Mouse (Mus musculus): ENCODE data around the gene Aff4.
"Not testable (repeated sequence)": the region's sequence is repeated elsewhere in the genome, so short reads cannot be mapped to it uniquely, and the experiment has no call there.

The Aff4 gene

GRCm38 (mm10) chr11:53341019-53341418 is 9.6 kb upstream of the Aff4 start:
- DNase-seq = not testable (repeated sequence)

DNA sequence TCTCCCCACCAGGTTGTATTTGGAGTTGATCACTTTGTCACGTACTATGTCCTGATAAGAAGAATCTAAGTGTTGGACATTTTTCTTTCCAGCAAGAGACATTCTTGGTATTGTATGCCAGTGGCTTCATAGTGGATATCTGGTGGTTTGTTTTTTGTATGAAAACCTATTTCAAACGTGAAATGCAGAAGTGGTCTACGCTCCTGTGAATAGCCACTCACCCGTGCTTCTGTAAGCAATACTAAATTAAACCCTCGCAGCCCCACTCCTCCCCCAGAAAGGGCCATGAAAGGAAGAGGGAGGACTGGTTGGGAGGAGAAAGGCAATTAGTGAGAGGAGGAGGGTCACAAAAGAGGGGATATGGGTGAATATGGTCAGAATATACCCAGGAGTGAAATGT is 7.9 kb upstream of the Aff4 start:
- no peak for DNase-seq

DNA sequence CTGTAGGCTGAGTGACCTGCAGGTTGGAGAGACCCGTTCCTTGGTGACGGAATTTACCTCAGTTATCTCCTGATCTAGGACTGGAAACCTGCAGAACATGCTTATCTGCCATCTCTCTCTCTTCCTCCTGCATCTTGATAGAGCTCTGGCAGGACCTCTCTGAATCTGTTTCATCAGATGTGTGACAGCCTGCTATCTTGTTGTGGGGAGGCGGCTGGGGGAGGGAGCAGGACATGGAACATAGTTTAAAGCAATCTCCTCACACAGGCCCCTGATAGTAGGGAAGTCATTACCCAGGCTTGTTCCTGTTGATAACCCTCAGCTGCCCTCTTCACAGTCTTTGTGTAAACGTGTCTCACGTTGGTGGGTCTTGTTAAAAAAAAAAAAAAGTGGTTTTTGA is 5.3 kb upstream of the Aff4 start:
- DNase-seq = no peak

GRCm38 (mm10) chr11:53345738-53346137 is 4.9 kb upstream of the Aff4 start:
- no peak for DNase-seq

DNA sequence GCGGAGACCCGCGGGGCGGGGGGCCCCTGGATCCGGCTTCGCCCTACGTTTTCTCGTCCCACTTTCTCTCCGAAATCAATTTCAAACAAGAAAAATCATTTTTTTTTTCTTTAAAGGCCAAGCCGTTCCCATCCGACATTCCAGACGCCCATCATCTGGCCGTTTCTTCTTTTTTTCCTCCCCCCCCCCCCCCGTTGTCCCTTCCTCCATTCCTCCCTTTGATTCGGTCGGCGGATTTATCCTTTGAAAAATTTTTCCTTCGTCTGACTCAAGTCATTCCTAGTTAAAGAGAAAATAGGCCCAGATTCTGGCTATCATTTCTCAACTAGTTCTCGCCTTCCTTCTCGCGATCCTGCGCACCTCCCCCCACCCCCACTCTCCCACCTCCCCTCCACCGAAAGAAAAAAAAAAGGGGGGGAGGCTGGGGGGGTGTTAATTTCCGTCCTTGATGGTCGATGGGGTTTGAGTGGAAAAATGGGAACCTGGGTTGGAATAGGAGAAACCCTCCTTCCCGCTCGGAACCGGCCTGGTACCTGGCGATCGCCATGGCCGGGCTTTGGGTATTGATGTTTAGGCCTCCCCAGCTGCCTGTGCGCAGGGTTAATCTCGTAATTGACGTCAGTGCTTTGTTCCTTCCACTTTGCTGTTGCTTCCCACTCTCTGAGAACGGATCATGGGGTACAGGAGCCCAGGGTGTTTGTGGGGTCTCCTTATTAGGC is 750 bp downstream of the Aff4 start:
- DNase-seq = peak; percentile 32 to 60

DNA sequence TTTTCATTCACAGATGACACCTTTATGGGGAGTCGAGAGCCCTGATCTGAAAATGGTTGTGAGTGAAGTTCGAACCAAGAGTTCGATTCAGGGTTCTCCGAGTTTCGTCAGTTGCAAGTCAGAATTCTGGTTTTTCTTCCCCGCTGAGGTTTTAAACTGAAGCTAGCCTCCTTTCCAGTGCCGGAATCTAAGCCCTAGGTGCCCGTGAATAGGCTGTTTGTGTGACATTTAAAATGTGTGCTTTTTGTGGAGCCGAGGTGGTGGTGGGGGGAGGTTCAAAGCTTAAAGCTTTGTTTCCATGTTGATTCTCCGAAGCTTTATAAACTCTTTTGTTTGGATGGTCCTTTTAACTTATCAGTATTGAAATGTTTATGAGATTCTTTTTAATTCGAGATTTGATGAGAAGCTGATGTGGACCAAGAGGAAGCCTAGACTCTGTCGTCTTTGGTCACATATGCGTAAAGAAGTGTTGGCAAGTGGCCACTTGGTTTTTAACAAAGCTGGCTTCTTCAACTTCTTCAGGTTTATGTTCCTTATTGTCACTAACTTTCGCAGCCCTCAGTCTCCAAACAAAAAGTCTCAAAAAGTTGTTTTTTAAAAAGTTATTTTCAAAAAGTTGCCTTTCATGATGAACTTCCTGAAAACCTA is 1.4 kb downstream of the Aff4 start:
- DNase-seq = peak in 1 of 2 experiments; percentile 19

DNA sequence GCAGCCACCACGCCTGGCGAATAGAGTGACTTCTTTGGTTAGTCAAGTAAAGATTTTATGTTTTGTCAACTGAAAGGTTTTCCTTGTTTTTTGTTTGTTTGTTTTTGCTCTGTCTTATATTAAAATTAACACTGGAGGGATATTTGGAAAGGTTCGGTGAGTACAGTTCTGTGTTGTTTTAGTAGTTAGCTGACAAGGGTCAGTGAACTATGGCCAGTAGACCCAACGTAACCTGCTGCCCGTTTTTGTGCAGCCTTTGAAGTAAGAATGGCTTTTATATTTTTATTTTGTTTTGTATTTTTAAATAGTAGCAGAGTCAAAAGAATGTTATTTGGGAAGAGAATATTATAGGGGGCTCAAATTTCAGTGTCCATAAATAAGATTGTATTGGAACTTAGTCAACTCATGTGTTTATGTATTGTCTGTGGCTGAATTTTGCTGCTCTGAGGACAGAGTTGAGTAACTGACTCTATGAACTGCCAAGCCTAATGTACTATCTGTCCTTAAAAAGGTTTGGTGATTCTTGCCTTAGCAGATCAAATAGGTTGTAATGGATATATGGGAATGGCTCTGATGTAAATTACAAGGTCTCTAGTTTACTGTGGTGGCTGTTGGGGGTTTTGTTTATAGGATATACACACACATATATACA is 8.0 kb downstream of the Aff4 start:
- no peak for DNase-seq

GRCm38 (mm10) chr11:53367032-53367431 is 16.4 kb downstream of the Aff4 start:
- DNase-seq = no peak

GRCm38 (mm10) chr11:53378918-53379317 is 28.3 kb downstream of the Aff4 start:
- no peak for DNase-seq

- DNase-seq = no peak
These were observed 33.3 kb downstream of the Aff4 start for GRCm38 (mm10) chr11:53383758-53384428.

GRCm38 (mm10) chr11:53393856-53394255 is 43.2 kb downstream of the Aff4 start:
- DNase-seq = no peak

- no peak for DNase-seq
These were observed 53.0 kb downstream of the Aff4 start for GRCm38 (mm10) chr11:53403638-53404037.

GRCm38 (mm10) chr11:53411738-53412137 is 61.1 kb downstream of the Aff4 start:
- DNase-seq = no peak

- DNase-seq = no peak
These were observed 63.2 kb downstream of the Aff4 start for GRCm38 (mm10) chr11:53413871-53414270.

DNA sequence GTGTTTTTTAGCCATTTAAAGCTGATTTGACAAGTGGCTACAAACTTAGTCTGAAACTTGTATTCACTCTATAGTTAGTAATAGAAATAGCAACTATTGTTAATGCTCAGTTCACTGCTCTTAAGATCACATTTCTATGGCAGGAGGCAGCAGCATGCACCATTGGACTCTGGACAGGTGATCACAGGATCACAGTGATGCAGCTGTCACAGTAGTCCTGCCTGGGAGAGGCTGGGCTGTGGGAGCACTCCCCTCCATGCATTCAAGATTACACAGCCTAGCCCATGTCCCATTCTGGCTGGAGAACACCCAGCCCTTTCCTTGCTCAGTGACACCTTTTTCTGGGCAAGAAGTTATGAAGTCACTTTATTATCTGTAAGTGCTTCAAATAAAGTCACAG is 67.4 kb downstream of the Aff4 start:
- no peak for DNase-seq

- no peak for DNase-seq
These were observed 72.4 kb downstream of the Aff4 start, which contains the start of gene Leap2 for GRCm38 (mm10) chr11:53423036-53423435. TSS of gene Leap2 (minus strand) at chr11:53423170.

DNA sequence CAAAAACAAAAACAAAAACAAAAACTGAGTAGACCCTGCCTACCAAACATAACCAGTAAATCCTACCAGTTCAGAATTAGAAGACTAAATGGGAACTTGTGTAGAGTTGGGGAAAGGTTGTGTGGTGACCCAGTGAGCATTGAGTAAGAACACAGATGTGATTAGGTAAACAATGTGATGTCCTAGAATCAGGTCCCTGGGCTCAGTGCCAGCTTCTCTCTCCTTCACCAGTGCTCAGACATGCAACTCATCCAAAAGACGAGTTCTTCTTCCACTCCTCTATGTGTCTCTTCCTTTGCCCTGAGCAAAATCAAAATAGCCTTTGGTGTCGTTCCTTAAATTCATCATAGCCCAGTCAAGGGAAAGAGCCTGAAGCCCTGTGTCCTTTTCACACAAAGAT is 74.2 kb downstream of the Aff4 start:
- DNase-seq = peak in 1 of 2 experiments; percentile 54

- DNase-seq = no peak
These were observed 74.6 kb downstream of the Aff4 start for GRCm38 (mm10) chr11:53425251-53425650.

GRCm38 (mm10) chr11:53425711-53426255 is 75.2 kb downstream of the Aff4 start:
- DNase-seq = peak in 1 of 2 experiments; percentile 43

DNA sequence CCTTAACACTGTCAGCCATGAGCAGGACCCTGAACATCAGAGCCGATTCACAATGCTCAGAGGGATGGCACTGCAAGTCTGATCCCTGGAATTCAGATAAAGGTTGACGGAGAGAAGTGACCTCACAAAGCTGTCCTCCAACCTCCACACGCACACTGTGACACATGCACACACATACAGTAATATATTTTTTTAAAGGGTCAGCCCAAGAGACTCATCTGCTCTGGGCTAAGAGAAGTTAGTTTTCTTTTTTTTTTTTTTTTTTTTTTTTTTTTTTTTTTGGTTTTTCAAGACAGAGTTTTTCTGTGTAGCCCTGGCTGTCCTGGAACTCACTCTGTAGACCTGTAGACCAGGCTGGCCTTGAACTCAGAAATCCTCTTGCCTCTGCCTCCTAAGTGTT is 76.3 kb downstream of the Aff4 start:
- DNase-seq = not testable (repeated sequence)

- no peak for DNase-seq
These were observed 77.5 kb downstream of the Aff4 start for GRCm38 (mm10) chr11:53427993-53428715.

- DNase-seq = no peak
These were observed 78.1 kb downstream of the Aff4 start for GRCm38 (mm10) chr11:53428716-53429057.

Data from kidney, postnatal 25 days (tissue).